Mouse (Mus musculus): ENCODE data around the gene Eif2b2. TPM values are rescaled to one million over a fixed set of nuclear protein-coding genes. Genes with fewer than 3 reads are reported as not detected.

Gene Eif2b2
- polyA plus RNA-seq, 1 experiment from 2014 or later, result 49.0 TPM

Small RNA genes lying within 50 kb of the gene (microRNA-seq; reads per million reads assigned to microRNA genes)
- gene Mir6938, result 0.71 reads per million

Other genes with a start within 250 kb of the Eif2b2 start
- 79.4 and 80.3 TPM in 2 replicates for gene Fcf1, start 248.6 kb upstream of the Eif2b2 start, polyA plus RNA-seq (2016; fragmentation: Nextera tagmentation; extraction: Ambion mirVana)
- gene Arel1, start 248.6 kb upstream of the Eif2b2 start, polyA plus RNA-seq (2016; fragmentation: Nextera tagmentation; extraction: Ambion mirVana), result 14.4 and 15.4 TPM in 2 replicates
- 21.1 and 24.3 TPM in 2 replicates for gene Ylpm1, start 223.2 kb upstream of the Eif2b2 start, polyA plus RNA-seq (2016; fragmentation: Nextera tagmentation; extraction: Ambion mirVana)
- gene Prox2, start 108.7 kb upstream of the Eif2b2 start, polyA plus RNA-seq (2016; fragmentation: Nextera tagmentation; extraction: Ambion mirVana), result 1.1 and 2.8 TPM in 2 replicates
- gene Dlst, start 108.6 kb upstream of the Eif2b2 start, polyA plus RNA-seq (2016; fragmentation: Nextera tagmentation; extraction: Ambion mirVana), result 197 and 203 TPM in 2 replicates
- gene Rps6kl1, start 68.2 kb upstream of the Eif2b2 start, polyA plus RNA-seq (2016; fragmentation: Nextera tagmentation; extraction: Ambion mirVana), result 1.2 and 1.6 TPM in 2 replicates
- gene Pgf, start 41.7 kb upstream of the Eif2b2 start, polyA plus RNA-seq (2016; fragmentation: Nextera tagmentation; extraction: Ambion mirVana), result 8.3 TPM in 2 replicates
- 7.3 and 7.9 TPM in 2 replicates for gene Mlh3, start 51.1 kb downstream of the Eif2b2 start, polyA plus RNA-seq (2016; fragmentation: Nextera tagmentation; extraction: Ambion mirVana)
- 70.0 and 75.1 TPM in 2 replicates for gene Acyp1, start 69.0 kb downstream of the Eif2b2 start, polyA plus RNA-seq (2016; fragmentation: Nextera tagmentation; extraction: Ambion mirVana)
- 0.81 and 0.96 TPM in 2 replicates for gene Zc2hc1c, start 69.1 kb downstream of the Eif2b2 start, polyA plus RNA-seq (2016; fragmentation: Nextera tagmentation; extraction: Ambion mirVana)
- 33.8 and 33.9 TPM in 2 replicates for gene Nek9, start 119.9 kb downstream of the Eif2b2 start, polyA plus RNA-seq (2016; fragmentation: Nextera tagmentation; extraction: Ambion mirVana)
- 319 and 324 TPM in 2 replicates for gene Tmed10, start 155.4 kb downstream of the Eif2b2 start, polyA plus RNA-seq (2016; fragmentation: Nextera tagmentation; extraction: Ambion mirVana)

Data from heart, embryonic 12.5 days (tissue).